Mouse (Mus musculus) kidney, postnatal 25 days (tissue): Measurements from ENCODE around the gene Clstn2.

ENCODE experiments used
- DNase-seq, 2 experiments: peaks; one replicate each; pipeline ENCODE4 v3.0.0; 2021; ENCODE audit warnings: mixed read lengths in 2 of 2

Gene Clstn2

DNA sequence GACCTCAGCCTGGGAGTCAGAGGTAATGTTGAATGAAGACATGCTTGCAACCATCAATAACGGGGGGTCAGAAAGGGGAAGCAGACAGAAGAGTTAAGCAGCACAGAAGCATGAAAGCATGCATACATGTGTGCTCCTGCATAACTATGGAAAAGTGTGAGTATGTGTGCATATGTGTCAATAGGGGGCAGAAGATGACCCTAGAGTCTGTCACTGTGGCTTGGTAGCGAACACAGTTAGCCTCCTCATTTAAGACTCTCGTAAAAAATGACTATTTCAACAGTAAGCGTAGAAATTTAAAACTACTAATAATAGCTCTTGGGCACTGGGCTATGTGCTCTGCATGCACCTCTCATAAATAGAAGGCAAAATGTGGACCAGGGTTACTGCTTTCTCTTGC lies 573.2 kb downstream of the Clstn2 start:
- no peak for DNase-seq

DNA sequence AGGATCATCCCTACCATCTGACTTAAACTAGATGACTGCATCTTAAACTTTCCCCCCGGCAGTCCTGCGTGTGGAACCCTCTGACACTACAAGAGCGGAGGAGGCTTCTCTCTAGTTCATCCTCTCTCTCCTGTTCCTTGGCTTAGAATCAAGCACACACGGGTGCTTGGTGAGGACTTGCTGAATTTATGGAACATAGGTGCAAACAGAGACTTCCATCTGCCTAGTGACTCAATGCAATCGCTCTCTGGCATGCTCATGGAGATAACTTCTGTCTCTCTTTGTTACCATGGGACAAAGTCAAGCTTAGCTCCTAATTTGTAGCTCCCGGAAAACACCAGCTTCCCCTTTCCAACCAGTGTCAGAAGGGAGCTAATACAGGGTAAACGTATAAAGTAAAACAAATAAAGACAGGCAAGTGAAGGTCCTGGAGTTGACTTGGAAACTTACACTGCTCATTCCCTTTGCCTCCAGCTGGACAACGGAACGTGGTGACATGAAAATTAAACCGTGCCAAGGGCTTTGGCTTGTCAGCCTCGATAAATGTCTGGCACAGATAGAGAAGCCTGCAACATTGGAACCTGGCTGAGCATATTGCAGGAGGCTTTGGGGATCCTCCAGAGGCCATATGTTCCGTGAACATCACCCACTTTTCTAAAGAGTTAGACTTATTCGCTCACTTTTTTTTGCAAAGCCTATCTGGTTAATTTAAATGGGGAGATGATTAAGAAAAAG lies 583.5 kb downstream of the Clstn2 start:
- DNase-seq = no peak

DNA sequence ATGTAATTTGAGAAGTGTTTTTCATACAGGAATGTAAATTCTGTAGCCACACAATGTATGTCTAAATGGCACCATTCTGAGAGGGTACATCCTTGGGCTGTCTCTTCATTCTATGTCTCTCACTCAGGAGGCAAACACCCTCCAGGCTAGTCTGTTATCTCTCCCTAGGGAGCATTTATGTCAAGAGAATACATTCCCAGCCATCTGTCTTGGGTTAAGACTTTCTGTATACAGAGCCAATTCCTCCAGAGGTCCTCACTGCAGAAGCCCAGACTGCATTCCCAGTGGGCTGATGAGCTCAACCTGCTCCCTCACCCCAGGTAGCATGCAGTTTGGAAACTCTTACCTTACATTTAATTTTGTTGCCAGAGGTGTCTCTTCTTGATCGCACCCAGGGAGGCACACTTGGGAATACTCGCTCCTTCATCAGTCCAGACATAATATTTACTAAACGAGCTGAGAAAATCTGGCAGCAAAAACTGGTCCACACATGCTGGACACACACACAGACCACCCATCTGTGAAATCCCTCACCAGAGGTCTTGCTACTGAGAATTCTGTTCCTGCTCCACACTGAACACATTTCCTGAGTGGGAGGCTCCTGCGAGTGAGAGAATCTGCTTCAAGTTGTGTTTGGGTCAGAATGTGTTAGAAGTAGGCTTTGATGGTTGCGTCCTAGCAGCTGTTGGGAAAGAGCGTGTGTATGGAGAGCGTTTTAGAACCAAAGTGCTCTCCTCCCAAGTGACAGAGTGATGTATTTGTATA lies 592.9 kb downstream of the Clstn2 start:
- no peak for DNase-seq

DNA sequence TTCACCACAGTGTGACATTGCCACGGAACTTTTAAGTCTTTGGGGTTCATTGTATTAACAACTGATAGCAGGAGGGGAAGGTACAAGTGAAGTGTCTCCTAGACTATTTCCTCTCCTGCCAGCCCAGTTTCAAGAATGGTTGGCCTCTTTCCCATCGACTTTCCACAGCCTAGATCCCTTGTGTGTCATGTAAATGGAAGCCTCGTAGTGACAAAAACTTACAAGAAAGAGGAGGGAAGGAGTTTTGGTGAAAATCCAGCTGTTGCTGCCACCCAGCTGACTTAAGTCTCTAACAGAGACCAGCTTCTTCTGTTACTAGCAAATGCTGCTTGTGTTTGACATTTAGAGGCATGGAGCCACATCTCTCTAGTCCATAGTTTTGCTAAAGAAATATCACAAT lies 598.3 kb downstream of the Clstn2 start:
- DNase-seq = no peak

DNA sequence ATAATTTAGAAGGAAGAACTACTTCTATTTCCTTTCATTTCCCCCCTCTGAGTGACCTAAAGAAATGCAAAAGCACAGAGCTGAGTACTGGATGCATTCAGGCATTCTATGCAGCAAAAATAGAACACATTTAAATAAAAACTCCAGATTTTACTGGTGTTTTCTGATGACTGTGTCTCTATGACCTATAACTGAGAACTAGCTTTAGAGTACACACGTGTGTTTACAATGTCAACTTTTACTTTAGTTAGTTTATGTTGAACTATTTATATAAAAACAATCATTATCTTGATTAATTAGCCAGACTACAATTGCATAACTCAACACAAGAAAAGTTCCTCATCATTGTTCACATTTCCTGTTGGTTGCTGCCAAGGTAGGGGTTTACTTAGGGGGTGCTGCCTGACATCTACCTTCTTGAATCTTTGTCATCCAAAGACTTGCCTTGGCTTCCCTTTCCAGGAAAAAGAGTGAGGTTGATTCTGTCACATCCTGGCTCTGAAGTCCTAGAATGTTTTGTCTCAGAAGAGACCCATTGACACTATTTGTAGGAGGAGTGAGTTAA lies 603.0 kb downstream of the Clstn2 start:
- DNase-seq = no peak

DNA sequence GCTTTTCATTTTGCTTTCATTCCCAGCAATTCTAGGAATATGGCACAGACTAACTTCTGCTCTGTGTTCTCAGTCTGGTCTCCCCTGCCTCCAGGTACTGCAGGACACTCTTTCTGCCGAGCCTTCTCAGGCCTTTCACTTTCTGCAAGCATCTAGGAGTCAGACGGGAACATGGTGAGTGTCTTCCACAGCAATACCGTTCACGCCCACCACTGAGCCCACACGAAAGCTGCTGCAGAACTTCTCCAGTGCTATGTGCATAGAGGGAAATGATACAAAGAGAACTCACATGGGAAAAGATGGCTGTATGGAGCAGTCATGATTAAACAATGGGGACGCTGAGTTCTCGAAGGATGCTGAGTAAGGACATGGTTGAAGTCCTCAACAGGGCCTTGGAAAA lies 604.9 kb downstream of the Clstn2 start:
- DNase-seq = no peak

- DNase-seq = no peak
Measured at GRCm38 (mm10) chr9:97420896-97421295, 612.1 kb downstream of the Clstn2 start.

- DNase-seq = no peak
Measured at GRCm38 (mm10) chr9:97414876-97415668, 617.9 kb downstream of the Clstn2 start.

DNA sequence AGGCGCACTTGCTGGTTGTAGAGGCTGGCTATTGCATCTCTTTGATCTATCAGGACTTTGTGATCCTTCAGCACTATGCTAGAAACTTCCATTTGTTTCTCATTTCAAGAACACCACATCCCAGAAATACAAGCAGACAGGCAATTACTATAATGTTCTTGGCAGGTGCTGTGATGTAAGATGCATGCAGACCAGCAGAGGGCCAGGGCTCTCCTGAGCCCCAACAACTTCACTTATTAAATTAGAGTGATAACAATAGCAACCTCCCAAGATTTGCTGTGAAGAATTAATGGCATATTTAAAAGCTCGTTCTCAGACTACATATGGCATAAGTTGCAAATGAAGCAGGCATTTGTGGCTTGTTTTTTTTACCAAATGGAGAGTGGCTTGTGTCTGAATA lies 624.8 kb downstream of the Clstn2 start:
- no peak for DNase-seq
